Comparison of ENCODE assay signal across 10 mouse cellular contexts in the genomic region with DNA sequence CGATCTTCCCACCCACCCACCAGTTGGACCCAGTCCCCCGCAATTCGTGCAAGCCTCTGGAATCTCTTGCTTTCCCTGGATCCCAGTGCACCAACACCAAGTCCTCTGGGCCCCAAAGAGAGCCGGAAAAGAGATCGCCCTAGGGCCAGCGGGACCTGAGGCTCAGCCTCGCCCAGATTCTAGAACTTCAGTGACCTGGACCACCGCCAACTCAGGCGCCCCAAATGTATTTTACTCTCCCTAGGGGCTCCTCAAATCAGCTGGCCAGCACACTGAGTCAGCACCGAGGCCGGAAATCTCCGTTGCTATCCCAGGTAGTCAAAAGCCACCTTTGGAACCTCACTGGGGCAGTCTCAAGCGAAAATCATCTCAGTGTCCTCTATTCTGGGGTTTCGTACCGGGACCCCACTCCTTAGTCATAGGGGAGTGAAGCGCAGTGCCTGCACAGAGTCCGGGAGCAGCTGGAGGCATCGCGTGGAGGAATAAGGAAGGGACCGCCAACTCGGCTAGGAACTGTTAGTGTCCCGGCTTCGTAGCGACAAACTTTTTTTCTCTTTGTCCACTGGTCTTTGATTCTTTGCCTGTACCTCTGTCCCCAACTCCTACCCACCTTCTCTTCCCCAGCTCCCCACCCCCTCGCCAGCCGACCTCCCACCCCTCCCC. TPM values are rescaled to one million over a fixed set of nuclear protein-coding genes. Genes with fewer than 3 reads are reported as not detected.
DNase-seq lines count a peak whose midpoint lies in the region; ATAC-seq and TF ChIP-seq lines count a peak whose summit lies in the region.
"Had no signal": no experiment of that assay in that cellular context is flagged by ENCODE, and none has a peak within 500 bp of the region (broad histone marks: within the 10 kb centered on the region; RNA-seq: fewer than 3 reads in every experiment).

No protein-coding gene starts in this region.

- peak overlapping the region; percentile 50 for H3K4me3 ChIP-seq in heart, embryonic 12.5 days
- peak overlapping the region; percentile 5; the same call in 1 of the 2 replicates for H3K4me3 ChIP-seq in embryonic facial prominence, embryonic 11.5 days (ENCODE audit: low read depth, low read length)
- peak overlapping the region; percentile 45 for H3K4me3 ChIP-seq in intestine, postnatal 0 days (ENCODE audit: low read depth, low read length)
- peak overlapping the region; percentile 16; the same call in 1 of the 2 replicates for H3K4me3 ChIP-seq in midbrain, embryonic 16.5 days (ENCODE audit: low read depth, low read length)

- peaks cover 45% of the 10 kb centered on the region for H3K4me1 ChIP-seq in heart, embryonic 12.5 days (replicated peaks)
- no peaks in the 10 kb centered on the region for H3K4me1 ChIP-seq in embryonic facial prominence, embryonic 11.5 days (ENCODE audit: control insufficient read depth, insufficient read depth, low read length)
- no peaks in the 10 kb centered on the region for H3K4me1 ChIP-seq in intestine, postnatal 0 days (replicated peaks; ENCODE audit: control insufficient read depth, insufficient read depth, low read length)
- H3K4me1 ChIP-seq in midbrain, embryonic 16.5 days (ENCODE audit: control insufficient read depth, insufficient read depth, low read length) = peaks cover 2% of the 10 kb centered on the region

- no peak overlapping the region for H3K9ac ChIP-seq in heart, embryonic 12.5 days
- H3K9ac ChIP-seq in embryonic facial prominence, embryonic 11.5 days (replicated peaks; ENCODE audit: low read length) = no peak overlapping the region
- no peak overlapping the region for H3K9ac ChIP-seq in intestine, postnatal 0 days (ENCODE audit: low read depth, low read length)
- H3K9ac ChIP-seq in midbrain, embryonic 16.5 days (ENCODE audit: low read depth, low read length) = peak overlapping the region; percentile 25; the same call in 1 of the 2 replicates

- DNase-seq in heart, postnatal 4 days = no peak
- no peak for DNase-seq in embryonic facial prominence, embryonic 11.5 days (ENCODE audit: low spot score)
- no peak for DNase-seq in cerebellum, adult 11 months

- no peak overlapping the region for H3K27ac ChIP-seq in heart, embryonic 12.5 days (ENCODE audit: poor library complexity, severe bottlenecking)
- H3K27ac ChIP-seq in embryonic facial prominence, embryonic 11.5 days (replicated peaks; ENCODE audit: low read depth, low read length) = no peak overlapping the region
- H3K27ac ChIP-seq in intestine, postnatal 0 days (ENCODE audit: low read depth, low read length) = no peak overlapping the region
- H3K27ac ChIP-seq in midbrain, embryonic 16.5 days (ENCODE audit: low read length) = peak overlapping the region; percentile 42; the same call in 1 of the 2 replicates

- ATAC-seq in heart, embryonic 12.5 days (ENCODE audit: insufficient number of reproducible peaks, low FRiP score) = no peak
- no peak for ATAC-seq in embryonic facial prominence, embryonic 11.5 days (replicated peaks; ENCODE audit: insufficient number of reproducible peaks, low FRiP score, low TSS enrichment, low read depth)
- no peak for ATAC-seq in intestine, postnatal 0 days
- ATAC-seq in midbrain, embryonic 16.5 days = no peak
- no peak for ATAC-seq in erythroid progenitor cell, adult 5-6 weeks (replicated peaks; ENCODE audit: low FRiP score, poor library complexity, severe bottlenecking)
- no peak for ATAC-seq in megakaryocyte, adult 5-6 weeks (ENCODE audit: poor library complexity, severe bottlenecking)

- no peaks in the 10 kb centered on the region for H3K9me3 ChIP-seq in heart, embryonic 12.5 days (replicated peaks)
- H3K9me3 ChIP-seq in embryonic facial prominence, embryonic 11.5 days (replicated peaks; ENCODE audit: control insufficient read depth, low read length) = no peaks in the 10 kb centered on the region
- H3K9me3 ChIP-seq in intestine, postnatal 0 days (ENCODE audit: control insufficient read depth) = no peaks in the 10 kb centered on the region
- no peaks in the 10 kb centered on the region for H3K9me3 ChIP-seq in midbrain, embryonic 16.5 days (replicated peaks; ENCODE audit: control insufficient read depth, low read length, poor library complexity, severe bottlenecking)

- TF ChIP-seq CTCF in intestine, postnatal 0 days (IDR thresholded peaks at IDR 0.05; ENCODE audit: low read depth) = no peak

- peak overlapping the region; percentile 69 for H3K4me2 ChIP-seq in heart, embryonic 12.5 days
- H3K4me2 ChIP-seq in embryonic facial prominence, embryonic 11.5 days (ENCODE audit: low read depth, low read length) = no peak overlapping the region
- peak overlapping the region; percentile 79 for H3K4me2 ChIP-seq in intestine, postnatal 0 days (replicated peaks; ENCODE audit: low read depth)
- H3K4me2 ChIP-seq in midbrain, embryonic 16.5 days (ENCODE audit: low read length) = no peak overlapping the region

- no peaks in the 10 kb centered on the region for H3K36me3 ChIP-seq in heart, embryonic 12.5 days
- no peaks in the 10 kb centered on the region for H3K36me3 ChIP-seq in embryonic facial prominence, embryonic 11.5 days (replicated peaks; ENCODE audit: control insufficient read depth, insufficient read depth, low read depth, low read length)
- H3K36me3 ChIP-seq in intestine, postnatal 0 days (ENCODE audit: control insufficient read depth, insufficient read depth) = no peaks in the 10 kb centered on the region
- no peaks in the 10 kb centered on the region for H3K36me3 ChIP-seq in midbrain, embryonic 16.5 days (ENCODE audit: control insufficient read depth, insufficient read depth, low read length)

- peaks cover 97% of the 10 kb centered on the region for H3K27me3 ChIP-seq in heart, embryonic 12.5 days (replicated peaks)
- peaks cover 91% of the 10 kb centered on the region for H3K27me3 ChIP-seq in embryonic facial prominence, embryonic 11.5 days (ENCODE audit: control insufficient read depth, insufficient read depth, low read length)
- H3K27me3 ChIP-seq in intestine, postnatal 0 days (replicated peaks; ENCODE audit: control insufficient read depth, insufficient read depth, low read length) = peaks cover 97% of the 10 kb centered on the region
- peaks cover 71% of the 10 kb centered on the region for H3K27me3 ChIP-seq in midbrain, embryonic 16.5 days (ENCODE audit: control insufficient read depth, insufficient read depth, low read depth, low read length)

- WGBS in heart, embryonic 12.5 days = under 1% methylated on average over 26 of the region's 26 CpGs
- WGBS in embryonic facial prominence, embryonic 11.5 days = 1% methylated on average over 26 of the region's 26 CpGs
- WGBS in intestine, postnatal 0 days = under 1% methylated on average over 26 of the region's 26 CpGs
- under 1% methylated on average over 26 of the region's 26 CpGs for WGBS in midbrain, embryonic 16.5 days

RNA-seq across cellular contexts. Expression of gene Foxa2, which starts 1.8 kb away (rescaled TPM):
- 0.44 and 0.55 TPM in 2 replicates for polyA plus RNA-seq in heart, embryonic 12.5 days (2016; fragmentation: Nextera tagmentation; extraction: Ambion mirVana)
- total RNA-seq in heart, postnatal 4 days (2021) = not detected
- 1.6 and 1.9 TPM in 2 replicates for polyA plus RNA-seq in embryonic facial prominence, embryonic 11.5 days (2014; fragmentation: Nextera tagmentation; extraction: Ambion mirVana)
- polyA plus RNA-seq in intestine, postnatal 0 days (2015; fragmentation: Nextera tagmentation; extraction: Ambion mirVana) = 0.94 and 1.5 TPM in 2 replicates
- 1.9 and 4.1 TPM in 2 replicates for polyA plus RNA-seq in midbrain, embryonic 16.5 days (2015; fragmentation: Nextera tagmentation; extraction: Ambion mirVana)
- total RNA-seq in erythroid progenitor cell, adult 5-6 weeks (2015; ENCODE audit: low replicate concordance) = not detected in 2 replicates
- not detected in 2 replicates for total RNA-seq in erythroid progenitor cell, adult 5-6 weeks (2017; ENCODE audit: low replicate concordance)
- total RNA-seq in megakaryocyte, adult 5-6 weeks (2015) = not detected in 2 replicates
- total RNA-seq in megakaryocyte, adult 5-6 weeks (2017) = not detected in 2 replicates
- total RNA-seq: heart, postnatal 36 days; MEL had no signal

Comparison
In these comparisons a context has a peak if more than half of its experiments do, and no peak if none do; other contexts are left out.
1. H3K4me2 ChIP-seq: peak in heart, embryonic 12.5 days (single experiment) and intestine, postnatal 0 days (single experiment); none in embryonic facial prominence, embryonic 11.5 days (single experiment) and midbrain, embryonic 16.5 days (single experiment).
2. Peak in every context shown above with its lines, with median percentiles within 50 percentile points of each other: H3K4me3 ChIP-seq.